Comparison of ENCODE assay signal across 19 mouse cellular contexts in genomic region chr2:120761922-120762321, GRCm38 (mm10).
"Had no signal": no experiment of that assay in that cellular context is flagged by ENCODE, and none has a peak within 500 bp of the region (broad histone marks: within the 10 kb centered on the region; RNA-seq: fewer than 3 reads in every experiment).

No protein-coding gene starts in this region.

- DNase-seq: lung, adult 18-20 months; lung, embryonic 14.5 days; lung, postnatal 10 days; lung, postnatal 4 days; midbrain, embryonic 14.5 days; retina, postnatal 1 day; right cerebral cortex, adult 18-20 months; right cerebral cortex, postnatal 25 days; right cerebral cortex, postnatal 4 days; spleen, adult 18-20 months; thymus, adult 18-20 months; thymus, postnatal 25 days; thymus, postnatal 4 days had no signal

- H3K4me3 ChIP-seq: midbrain, embryonic 10.5 days; midbrain, embryonic 12.5 days; myocyte; neural tube, embryonic 13.5 days; neural tube, embryonic 15.5 days had no signal

- H3K4me2 ChIP-seq: lung, embryonic 14.5 days; midbrain, embryonic 12.5 days; neural tube, embryonic 13.5 days; neural tube, embryonic 15.5 days had no signal

- H3K9ac ChIP-seq: lung, embryonic 14.5 days; midbrain, embryonic 12.5 days; neural tube, embryonic 13.5 days; neural tube, embryonic 15.5 days had no signal

- H3K4me1 ChIP-seq: midbrain, embryonic 10.5 days; midbrain, embryonic 12.5 days; neural tube, embryonic 13.5 days; neural tube, embryonic 15.5 days had no signal

- H3K9me3 ChIP-seq: midbrain, embryonic 10.5 days; midbrain, embryonic 12.5 days; neural tube, embryonic 13.5 days; neural tube, embryonic 15.5 days had no signal

- H3K27me3 ChIP-seq: midbrain, embryonic 12.5 days; neural tube, embryonic 13.5 days; neural tube, embryonic 15.5 days had no signal

- H3K27ac ChIP-seq: midbrain, embryonic 10.5 days; midbrain, embryonic 12.5 days; neural tube, embryonic 13.5 days; neural tube, embryonic 15.5 days had no signal

- ATAC-seq: midbrain, embryonic 16.5 days had no signal
